8 mouse cellular contexts compared by ENCODE assay signal in the genomic region with DNA sequence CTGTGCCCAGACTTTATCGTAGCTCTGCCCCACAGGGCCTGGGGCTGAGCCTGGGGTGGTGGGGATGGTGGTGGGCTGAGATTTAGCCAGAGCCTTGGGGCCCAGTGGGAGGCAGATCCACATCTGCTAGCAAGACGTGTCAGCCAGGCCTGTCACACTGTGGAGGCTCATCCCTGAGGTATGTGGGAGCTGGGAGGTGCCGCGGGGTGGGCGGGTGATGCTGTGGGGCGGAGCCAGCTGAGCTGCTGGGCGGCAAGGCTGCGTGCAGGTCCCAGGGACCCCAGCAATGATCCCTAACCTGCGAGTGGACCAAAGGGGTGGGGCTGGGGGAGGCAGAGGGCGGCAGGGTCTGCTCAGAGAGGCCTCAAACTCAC.
DNase-seq lines count a peak whose midpoint lies in the region; ATAC-seq and TF ChIP-seq lines count a peak whose summit lies in the region.

No protein-coding gene starts in this region.

- H3K27ac ChIP-seq in lung, embryonic 14.5 days (ENCODE audit: low read depth): peak overlapping the region; percentile 69
- H3K27ac ChIP-seq in intestine, embryonic 14.5 days (ENCODE audit: low read depth): peak overlapping the region; percentile 66
- no peak overlapping the region for H3K27ac ChIP-seq in kidney, adult 2 months (ENCODE audit: insufficient read depth, low read depth, low read length)
- no peak overlapping the region for H3K27ac ChIP-seq in cerebellum, adult 2 months (ENCODE audit: insufficient read depth, low read length)

- 0 out of 2 replicates have a peak overlapping the region, but pooled peaks have one; percentile 7 for H3K4me2 ChIP-seq in lung, embryonic 14.5 days
- H3K4me2 ChIP-seq in intestine, embryonic 14.5 days (ENCODE audit: low read length): 0 out of 2 replicates have a peak overlapping the region, but pooled peaks have one; percentile 6

- WGBS in lung, embryonic 14.5 days: 14% methylated on average over 10 of the region's 10 CpGs
- 14% methylated on average over 10 of the region's 10 CpGs for WGBS in intestine, embryonic 14.5 days
- 55% methylated on average over 10 of the region's 10 CpGs for WGBS in kidney, adult 2 months
- 41% methylated on average over 10 of the region's 10 CpGs for WGBS in cerebellum, adult 2 months

- H3K27me3 ChIP-seq in lung, embryonic 14.5 days (ENCODE audit: insufficient read depth, low read length): no peaks in the 10 kb centered on the region
- no peaks in the 10 kb centered on the region for H3K27me3 ChIP-seq in intestine, embryonic 14.5 days (replicated peaks; ENCODE audit: control insufficient read depth, insufficient read depth, low read length)
- no peaks in the 10 kb centered on the region for H3K27me3 ChIP-seq in kidney, adult 2 months (replicated peaks; ENCODE audit: control insufficient read depth, insufficient read depth, low read length)
- no peaks in the 10 kb centered on the region for H3K27me3 ChIP-seq in cerebellum, adult 2 months (ENCODE audit: control insufficient read depth, insufficient read depth, low read length)

- peak overlapping the region; percentile 13; the same call in 1 of the 2 replicates for H3K9ac ChIP-seq in lung, embryonic 14.5 days
- peak overlapping the region; percentile 8; the same call in 1 of the 2 replicates for H3K9ac ChIP-seq in intestine, embryonic 14.5 days (ENCODE audit: low read length)

- no peak for TF ChIP-seq CTCF in lung, embryonic 14.5 days (IDR thresholded peaks at IDR 0.05; ENCODE audit: low read depth)
- TF ChIP-seq CTCF in kidney, adult 2 months (conservative IDR thresholded peaks at IDR 0.05; ENCODE audit: insufficient read depth, insufficient read length, low read depth, low read length): no peak
- no peak for TF ChIP-seq CTCF in cerebellum, adult 2 months (IDR thresholded peaks at IDR 0.05; ENCODE audit: borderline replicate concordance, insufficient read depth, low read depth, low read length)

- no peaks in the 10 kb centered on the region for H3K36me3 ChIP-seq in lung, embryonic 14.5 days (ENCODE audit: insufficient read depth)
- H3K36me3 ChIP-seq in intestine, embryonic 14.5 days (ENCODE audit: control insufficient read depth, insufficient read depth, low read length): no peaks in the 10 kb centered on the region
- no peaks in the 10 kb centered on the region for H3K36me3 ChIP-seq in kidney, adult 2 months (ENCODE audit: control insufficient read depth, insufficient read depth, low read length)

- H3K9me3 ChIP-seq in lung, embryonic 14.5 days (ENCODE audit: low read depth, low read length): no peaks in the 10 kb centered on the region
- no peaks in the 10 kb centered on the region for H3K9me3 ChIP-seq in intestine, embryonic 14.5 days (ENCODE audit: control insufficient read depth, low read length)

- H3K4me1 ChIP-seq in lung, embryonic 14.5 days (ENCODE audit: insufficient read depth): peaks cover 31% of the 10 kb centered on the region
- H3K4me1 ChIP-seq in intestine, embryonic 14.5 days (replicated peaks; ENCODE audit: control insufficient read depth, insufficient read depth, low read length): peaks cover 34% of the 10 kb centered on the region
- H3K4me1 ChIP-seq in kidney, adult 2 months (ENCODE audit: control insufficient read depth, insufficient read depth, low read length): peaks cover 12% of the 10 kb centered on the region; the same call in 1 of the 2 replicates
- H3K4me1 ChIP-seq in cerebellum, adult 2 months (ENCODE audit: control insufficient read depth, insufficient read depth, low read length): peaks cover 8% of the 10 kb centered on the region

- H3K4me3 ChIP-seq in lung, embryonic 14.5 days (ENCODE audit: low read depth, low read length): no peak overlapping the region
- no peak overlapping the region for H3K4me3 ChIP-seq in intestine, embryonic 14.5 days (ENCODE audit: low read depth, low read length)
- H3K4me3 ChIP-seq in kidney, adult 2 months (ENCODE audit: insufficient read depth, low read depth, low read length): no peak overlapping the region
- no peak overlapping the region for H3K4me3 ChIP-seq in cerebellum, adult 2 months (replicated peaks; ENCODE audit: insufficient read depth, low read depth, low read length)

- no peak for TF ChIP-seq POLR2A in kidney, adult 2 months (IDR thresholded peaks at IDR 0.05; ENCODE audit: low read depth, low read length)
- TF ChIP-seq POLR2A in cerebellum, adult 2 months (IDR thresholded peaks at IDR 0.05; ENCODE audit: borderline replicate concordance, insufficient read depth, low read length): no peak

- DNase-seq in lung, embryonic 14.5 days: peak; percentile 56
- DNase-seq in lung, postnatal 14 days: no peak
- peak; percentile 71 for DNase-seq in adrenal gland, postnatal 14 days
- DNase-seq in intestine, embryonic 14.5 days (ENCODE audit: low spot score): peak; percentile 69
- no peak for DNase-seq in cerebellum, postnatal 25 days
- no peak for DNase-seq in kidney, adult 2 months
- no peak for DNase-seq in cerebellum, adult 2 months

- 0 out of 2 replicates have a peak, but pooled peaks have one; percentile 14 for ATAC-seq in lung, embryonic 14.5 days (ENCODE audit: insufficient read depth)
- ATAC-seq in intestine, embryonic 14.5 days (replicated peaks; ENCODE audit: low FRiP score, low TSS enrichment, low read depth): peak; percentile 38
- ATAC-seq in megakaryocyte-erythroid progenitor cell, adult 5-6 weeks (replicated peaks; ENCODE audit: low FRiP score, low TSS enrichment, poor library complexity, severe bottlenecking): 0 out of 2 replicates have a peak, but pooled peaks have one; percentile 1

Comparison
In these comparisons a context has a peak if more than half of its experiments do, and no peak if none do; other contexts are left out.
1. DNase-seq: peak in lung, embryonic 14.5 days (single experiment), adrenal gland, postnatal 14 days (single experiment) and intestine, embryonic 14.5 days (single experiment); none in lung, postnatal 14 days (single experiment), cerebellum, postnatal 25 days (0 of 2), kidney, adult 2 months (single experiment) and cerebellum, adult 2 months (0 of 2).
2. H3K27ac ChIP-seq: peak in lung, embryonic 14.5 days (single experiment) and intestine, embryonic 14.5 days (single experiment); none in kidney, adult 2 months (single experiment) and cerebellum, adult 2 months (single experiment).
3. Peak in every context shown above with its lines, with median percentiles within 50 percentile points of each other: ATAC-seq.